Mouse (Mus musculus): ENCODE measurements around the gene Uvssa. TPM values are rescaled to one million over a fixed set of nuclear protein-coding genes. Genes with fewer than 3 reads are reported as not detected.

Gene Uvssa
- total RNA-seq (2014; rRNA removed) (4.2 and 4.4 TPM in 2 replicates), polyA plus RNA-seq (2012; rRNA removed) (2.5 and 3.4 TPM in 2 replicates)

- Histone ChIP-seq H3K79me2 (ENCODE audit: control insufficient read depth, insufficient read depth, low read length) (no peaks in the 10 kb centered on the region), H3K4me1 (ENCODE audit: control insufficient read depth, insufficient read depth, low read length) (peaks cover 5% of the 10 kb centered on the region), H3K27me3 (ENCODE audit: control insufficient read depth, insufficient read depth, low read length) (no peaks in the 10 kb centered on the region), H3K9ac (ENCODE audit: low read depth, low read length) (peak within 1 kb of the TSS; percentile 74), H3K27ac (replicated peaks; ENCODE audit: insufficient read depth, low read depth, low read length) (peak within 1 kb of the TSS; percentile 77), H3K4me3 (ENCODE audit: insufficient read depth, low read depth, low read length) (peak within 1 kb of the TSS; percentile 74), H3K36me3 (ENCODE audit: control insufficient read depth, insufficient read depth, low read length) (peaks cover 13% of the 10 kb centered on the region)
- TF ChIP-seq POLR2A (IDR thresholded peaks at IDR 0.05; ENCODE audit: extremely low read depth, insufficient read depth, low read length) (peak; percentile 90), CTCF (IDR thresholded peaks at IDR 0.05; ENCODE audit: low read depth, low read length) (peak; percentile 34; the same call in 1 of the 2 replicates)
- peak; percentile 90 for DNase-seq (ENCODE audit: extremely low read depth, low read depth, low spot score)
- WGBS, result under 1% methylated on average over 46 of the region's 46 CpGs
Measured at GRCm38 (mm10) chr5:33378302-33378854, at the start of gene Uvssa. Gene Uvssa, plus strand, starts transcription at chr5:33378549.

GRCm38 (mm10) chr5:33334381-33335272, 43.7 kb upstream of the Uvssa start:
- no peak for TF ChIP-seq POLR2A (IDR thresholded peaks at IDR 0.05; ENCODE audit: extremely low read depth, insufficient read depth, low read length)
- TF ChIP-seq CTCF (IDR thresholded peaks at IDR 0.05; ENCODE audit: low read depth, low read length), result no peak
- 24% methylated on average over 18 of the region's 18 CpGs for WGBS
- Histone ChIP-seq H3K79me2 (ENCODE audit: control insufficient read depth, insufficient read depth, low read length) (peaks cover 33% of the 10 kb centered on the region; the same call in 1 of the 2 replicates), H3K4me3 (ENCODE audit: insufficient read depth, low read depth, low read length) (peak overlapping the region; percentile 94), H3K9ac (ENCODE audit: low read depth, low read length) (peak overlapping the region; percentile 93), H3K4me1 (ENCODE audit: control insufficient read depth, insufficient read depth, low read length) (peaks cover 11% of the 10 kb centered on the region), H3K27me3 (ENCODE audit: control insufficient read depth, insufficient read depth, low read length) (no peaks in the 10 kb centered on the region), H3K36me3 (ENCODE audit: control insufficient read depth, insufficient read depth, low read length) (no peaks in the 10 kb centered on the region), H3K27ac (replicated peaks; ENCODE audit: insufficient read depth, low read depth, low read length) (0 out of 2 replicates have a peak overlapping the region, but pooled peaks have one; percentile 32)
- no peak for DNase-seq (ENCODE audit: extremely low read depth, low read depth, low spot score)

GRCm38 (mm10) chr5:33335273-33335976, 42.9 kb upstream of the Uvssa start, which contains the start of gene Maea:
Gene Maea, plus strand, starts transcription at chr5:33335509.
- Histone ChIP-seq H3K36me3 (ENCODE audit: control insufficient read depth, insufficient read depth, low read length) (no peaks in the 10 kb centered on the region), H3K4me1 (ENCODE audit: control insufficient read depth, insufficient read depth, low read length) (peaks cover 11% of the 10 kb centered on the region), H3K9ac (ENCODE audit: low read depth, low read length) (peak within 1 kb of the TSS; percentile 94), H3K27ac (replicated peaks; ENCODE audit: insufficient read depth, low read depth, low read length) (peak within 1 kb of the TSS; percentile 32; the same call in 1 of the 2 replicates), H3K27me3 (ENCODE audit: control insufficient read depth, insufficient read depth, low read length) (no peaks in the 10 kb centered on the region), H3K79me2 (ENCODE audit: control insufficient read depth, insufficient read depth, low read length) (peaks cover 37% of the 10 kb centered on the region; the same call in 1 of the 2 replicates), H3K4me3 (ENCODE audit: insufficient read depth, low read depth, low read length) (peak within 1 kb of the TSS; percentile 95)
- TF ChIP-seq POLR2A (IDR thresholded peaks at IDR 0.05; ENCODE audit: extremely low read depth, insufficient read depth, low read length) (peak; percentile 75), CTCF (IDR thresholded peaks at IDR 0.05; ENCODE audit: low read depth, low read length) (no peak)
- WGBS, result under 1% methylated on average over 71 of the region's 71 CpGs
- peak; percentile 90 for DNase-seq (ENCODE audit: extremely low read depth, low read depth, low spot score)

- DNase-seq (ENCODE audit: extremely low read depth, low read depth, low spot score), result no peak
- WGBS, result 0% methylated on average over 25 of the region's 31 CpGs
- Histone ChIP-seq H3K79me2 (ENCODE audit: control insufficient read depth, insufficient read depth, low read length) (peaks cover 38% of the 10 kb centered on the region), H3K36me3 (ENCODE audit: control insufficient read depth, insufficient read depth, low read length) (no peaks in the 10 kb centered on the region), H3K27ac (replicated peaks; ENCODE audit: insufficient read depth, low read depth, low read length) (peak overlapping the region; percentile 20; the same call in 1 of the 2 replicates), H3K4me1 (ENCODE audit: control insufficient read depth, insufficient read depth, low read length) (peaks cover 12% of the 10 kb centered on the region), H3K4me3 (ENCODE audit: insufficient read depth, low read depth, low read length) (peak overlapping the region; percentile 95), H3K27me3 (ENCODE audit: control insufficient read depth, insufficient read depth, low read length) (no peaks in the 10 kb centered on the region), H3K9ac (ENCODE audit: low read depth, low read length) (peak overlapping the region; percentile 94)
- no peak for TF ChIP-seq CTCF (IDR thresholded peaks at IDR 0.05; ENCODE audit: low read depth, low read length)
- no peak for TF ChIP-seq POLR2A (IDR thresholded peaks at IDR 0.05; ENCODE audit: extremely low read depth, insufficient read depth, low read length)
Measured at GRCm38 (mm10) chr5:33335977-33336360, 42.4 kb upstream of the Uvssa start.

- no peak overlapping the region for H3K27ac ChIP-seq (replicated peaks; ENCODE audit: insufficient read depth, low read depth, low read length)
Measured at GRCm38 (mm10) chr5:33337206-33337605, 41.1 kb upstream of the Uvssa start.

More at GRCm38 (mm10) chr5:33337206-33337605, 41.1 kb upstream of the Uvssa start:
- Histone ChIP-seq H3K36me3 (ENCODE audit: control insufficient read depth, insufficient read depth, low read length) (no peaks in the 10 kb centered on the region), H3K9ac (ENCODE audit: low read depth, low read length) (no peak overlapping the region), H3K4me3 (ENCODE audit: insufficient read depth, low read depth, low read length) (no peak overlapping the region), H3K79me2 (ENCODE audit: control insufficient read depth, insufficient read depth, low read length) (peaks cover 47% of the 10 kb centered on the region), H3K27me3 (ENCODE audit: control insufficient read depth, insufficient read depth, low read length) (no peaks in the 10 kb centered on the region), H3K4me1 (ENCODE audit: control insufficient read depth, insufficient read depth, low read length) (peaks cover 17% of the 10 kb centered on the region)
- TF ChIP-seq CTCF (IDR thresholded peaks at IDR 0.05; ENCODE audit: low read depth, low read length) (no peak), POLR2A (IDR thresholded peaks at IDR 0.05; ENCODE audit: extremely low read depth, insufficient read depth, low read length) (no peak)
- 29% methylated on average over 8 of the region's 8 CpGs for WGBS
- peak; percentile 58 for DNase-seq (ENCODE audit: extremely low read depth, low read depth, low spot score)

All from liver, adult 2 months (tissue).